Mouse (Mus musculus) gastrocnemius, postnatal 25 days (tissue): Measurements from ENCODE around the gene Nt5dc1. TPM values are rescaled to one million over a fixed set of nuclear protein-coding genes. Genes with fewer than 3 reads are reported as not detected.
"Not testable (repeated sequence)": the region's sequence is repeated elsewhere in the genome, so short reads cannot be mapped to it uniquely, and the experiment has no call there.

Source experiments
- DNase-seq: peaks from one replicate; pipeline ENCODE4 v3.0.0; 2022
- total RNA-seq, 2 experiments: library from RNA; stranded (reverse); gene quantifications; 1 replicate in 1 of 2; 2 replicates in 1 of 2; pipeline ENCODE4 v1.2.3; 2021

Gene Nt5dc1
- total RNA-seq, 2 experiments from 2014 or later = 3.4 to 5.2 TPM

- no peak for DNase-seq
Measured at GRCm38 (mm10) chr10:34312536-34312935, 105.8 kb downstream of the Nt5dc1 start.

- DNase-seq = no peak
Measured at GRCm38 (mm10) chr10:34309915-34310685, 108.3 kb downstream of the Nt5dc1 start.

GRCm38 (mm10) chr10:34307070-34307469 is 111.3 kb downstream of the Nt5dc1 start:
- no peak for DNase-seq

DNA sequence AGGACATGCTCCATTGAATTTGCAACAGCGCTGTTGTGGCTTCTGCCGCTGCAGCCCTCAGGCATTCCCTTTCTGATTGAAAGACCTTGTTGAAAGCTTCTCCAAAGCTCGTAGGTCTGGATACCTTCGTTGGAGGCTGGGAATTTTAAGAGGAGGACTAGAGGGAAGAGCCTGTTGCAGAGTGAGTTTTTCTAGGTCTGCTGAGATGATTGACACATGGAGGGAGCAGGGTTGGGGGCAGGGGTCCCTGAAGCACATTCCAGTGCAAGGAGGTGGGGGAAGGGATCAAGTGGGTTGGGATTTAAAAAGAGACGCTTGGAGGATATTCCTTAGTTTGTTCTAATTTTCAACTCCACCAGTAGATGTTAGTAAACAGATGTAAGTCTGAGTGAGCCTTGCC is 118.0 kb downstream of the Nt5dc1 start:
- DNase-seq = no peak

DNA sequence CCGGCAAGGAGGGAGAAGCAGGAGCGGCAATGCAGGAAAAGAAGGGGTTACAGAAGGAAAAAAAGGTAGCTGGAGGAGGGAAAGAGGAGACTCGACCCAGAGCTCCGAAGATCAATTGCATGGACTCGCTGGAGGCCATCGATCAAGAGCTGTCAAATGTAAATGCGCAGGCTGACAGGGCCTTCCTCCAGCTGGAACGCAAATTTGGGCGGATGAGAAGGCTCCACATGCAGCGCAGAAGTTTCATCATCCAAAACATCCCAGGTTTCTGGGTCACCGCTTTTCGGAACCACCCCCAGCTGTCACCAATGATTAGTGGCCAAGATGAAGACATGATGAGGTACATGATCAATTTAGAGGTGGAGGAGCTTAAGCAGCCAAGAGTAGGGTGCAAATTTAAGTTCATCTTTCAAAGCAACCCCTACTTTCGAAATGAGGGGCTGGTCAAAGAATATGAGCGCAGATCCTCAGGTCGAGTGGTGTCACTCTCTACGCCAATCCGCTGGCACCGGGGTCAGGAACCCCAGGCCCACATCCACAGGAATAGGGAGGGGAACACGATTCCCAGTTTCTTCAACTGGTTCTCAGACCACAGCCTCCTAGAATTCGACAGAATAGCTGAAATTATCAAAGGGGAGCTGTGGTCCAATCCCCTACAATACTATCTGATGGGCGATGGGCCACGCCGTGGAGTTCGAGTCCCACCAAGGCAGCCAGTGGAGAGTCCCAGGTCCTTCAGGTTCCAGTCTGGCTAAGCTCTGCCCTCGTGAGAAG is 120.2 kb downstream of the Nt5dc1 start:
- peak; percentile 26 for DNase-seq

- peak; percentile 85 for DNase-seq
Measured at GRCm38 (mm10) chr10:34297299-34297979, 120.9 kb downstream of the Nt5dc1 start, which contains the start of gene Tspyl4. TSS of gene Tspyl4 (plus strand) at chr10:34297442.

DNA sequence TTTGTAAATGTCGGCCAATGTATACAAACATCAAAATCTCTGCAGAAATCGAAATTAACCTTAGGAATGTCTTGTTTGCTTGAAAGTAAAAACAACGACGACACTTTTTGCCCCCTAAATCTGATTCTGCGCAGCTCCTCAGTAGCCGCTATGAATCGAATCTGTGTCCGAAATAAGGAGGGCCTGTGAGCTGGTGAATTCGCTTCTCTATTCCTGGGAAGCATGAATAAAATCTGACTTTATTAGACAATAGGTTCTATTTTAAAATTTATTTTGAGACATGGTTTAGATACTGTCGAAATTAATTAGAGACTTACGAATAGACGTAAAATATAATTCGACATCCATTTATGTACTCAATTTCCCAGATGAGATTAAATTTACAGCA is 121.4 kb downstream of the Nt5dc1 start:
- no peak for DNase-seq

- DNase-seq = peak; percentile 43
Measured at GRCm38 (mm10) chr10:34282420-34283238, 135.7 kb downstream of the Nt5dc1 start.

DNA sequence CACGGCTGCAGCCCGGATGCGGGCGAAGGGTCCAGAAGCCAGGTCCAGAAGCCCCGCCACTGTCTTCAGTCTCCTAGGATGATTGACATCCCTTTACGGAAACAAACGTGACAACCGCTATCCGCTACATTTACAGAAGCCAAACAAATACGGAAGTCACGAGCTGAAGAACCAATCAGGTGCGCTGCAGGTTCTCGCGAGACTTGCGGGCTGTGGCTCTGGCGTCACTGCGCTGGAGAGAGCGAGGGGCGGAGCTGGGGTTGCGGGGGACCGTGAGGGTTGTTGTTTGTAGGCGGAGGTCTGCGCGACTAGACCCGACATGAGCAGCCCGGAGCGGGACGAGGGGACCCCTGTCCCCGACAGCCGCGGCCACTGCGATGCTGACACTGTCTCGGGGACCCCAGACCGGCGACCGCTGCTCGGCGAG is 136.4 kb downstream of the Nt5dc1 start, which contains the start of gene Tspyl1:
TSS of gene Tspyl1 (plus strand) at position 229 of the 427 bp plus-strand sequence.
- DNase-seq = peak; percentile 95

DNA sequence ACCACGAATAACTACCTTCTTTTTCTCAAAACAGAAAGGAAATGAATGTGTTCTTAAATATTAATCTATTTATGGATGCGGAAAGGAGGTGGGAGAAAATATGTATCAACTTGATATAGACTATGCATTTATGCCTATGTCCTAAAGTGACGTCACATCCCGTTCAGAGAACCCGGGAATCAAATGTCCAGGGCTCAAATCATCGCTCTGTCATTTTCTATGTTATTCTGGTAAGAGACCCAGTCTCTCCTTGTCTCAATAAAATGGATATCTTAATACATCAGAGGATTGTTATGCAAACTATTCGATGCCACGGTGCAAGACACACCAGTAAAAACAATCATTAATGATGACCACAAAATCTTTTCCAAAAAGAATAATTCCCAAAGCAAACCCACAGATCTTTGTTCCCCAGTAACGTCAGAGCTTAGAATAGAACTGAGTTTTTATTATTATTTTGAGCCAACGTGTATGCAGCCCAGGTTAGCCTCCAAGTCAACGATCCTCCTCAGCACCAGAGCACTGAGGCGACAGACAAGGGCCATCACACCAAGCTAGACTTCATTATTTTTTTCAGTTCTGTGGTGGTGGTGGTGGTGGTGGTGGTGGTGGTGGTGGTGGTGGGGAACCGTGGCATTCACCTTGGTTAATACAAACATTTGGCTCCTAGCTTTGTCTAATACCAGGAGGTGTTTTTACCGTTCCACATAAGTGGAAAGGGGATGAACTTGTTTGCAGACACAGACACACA is 137.0 kb downstream of the Nt5dc1 start:
- DNase-seq = no peak

- DNase-seq = no peak
Measured at GRCm38 (mm10) chr10:34280591-34281175, 137.7 kb downstream of the Nt5dc1 start.

- DNase-seq = no peak
Measured at GRCm38 (mm10) chr10:34271681-34272080, 146.7 kb downstream of the Nt5dc1 start.

DNA sequence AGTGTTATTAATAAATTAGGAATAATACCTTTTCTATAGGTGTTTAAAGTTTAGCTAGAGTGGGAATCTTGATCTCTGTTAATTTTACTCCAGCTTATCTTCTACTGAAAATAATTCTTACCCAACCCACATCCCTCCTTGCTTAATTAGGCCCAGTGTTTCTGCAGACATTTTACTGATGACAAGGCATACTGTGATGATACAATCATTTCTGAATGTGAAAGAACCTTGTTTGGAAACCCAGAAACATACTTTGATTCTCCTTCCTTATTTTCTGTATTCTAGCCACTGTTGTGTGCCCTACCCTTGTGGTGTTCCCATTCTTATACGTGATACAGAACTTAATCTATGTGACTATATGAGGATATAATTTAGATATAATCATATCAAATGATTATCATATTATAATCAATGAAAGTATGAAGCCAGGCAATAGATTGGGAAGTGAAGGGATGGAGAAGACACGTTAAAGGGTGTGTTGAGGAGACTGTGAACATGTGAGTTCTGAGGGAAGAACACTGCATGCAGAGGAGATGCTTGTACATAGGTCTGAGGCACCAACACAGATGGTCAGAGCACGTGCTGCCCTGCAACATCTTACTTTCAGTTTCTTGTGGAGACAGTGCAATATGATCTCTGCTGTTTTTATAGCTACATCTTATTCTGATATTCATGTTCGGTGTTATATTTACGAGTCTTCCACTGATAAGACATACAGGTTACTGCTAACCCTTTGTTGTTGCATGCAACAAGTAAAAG is 150.9 kb downstream of the Nt5dc1 start:
- DNase-seq = no peak

GRCm38 (mm10) chr10:34265106-34265505 is 153.2 kb downstream of the Nt5dc1 start:
- no peak for DNase-seq

- DNase-seq = not testable (repeated sequence)
Measured at GRCm38 (mm10) chr10:34252833-34253232, 165.5 kb downstream of the Nt5dc1 start.

GRCm38 (mm10) chr10:34249594-34249993 is 168.8 kb downstream of the Nt5dc1 start:
- DNase-seq = no peak

GRCm38 (mm10) chr10:34247757-34248156 is 170.6 kb downstream of the Nt5dc1 start:
- DNase-seq = no peak

GRCm38 (mm10) chr10:34246106-34246505 is 172.2 kb downstream of the Nt5dc1 start:
- DNase-seq = no peak

- no peak for DNase-seq
Measured at GRCm38 (mm10) chr10:34244745-34245144, 173.6 kb downstream of the Nt5dc1 start.

DNA sequence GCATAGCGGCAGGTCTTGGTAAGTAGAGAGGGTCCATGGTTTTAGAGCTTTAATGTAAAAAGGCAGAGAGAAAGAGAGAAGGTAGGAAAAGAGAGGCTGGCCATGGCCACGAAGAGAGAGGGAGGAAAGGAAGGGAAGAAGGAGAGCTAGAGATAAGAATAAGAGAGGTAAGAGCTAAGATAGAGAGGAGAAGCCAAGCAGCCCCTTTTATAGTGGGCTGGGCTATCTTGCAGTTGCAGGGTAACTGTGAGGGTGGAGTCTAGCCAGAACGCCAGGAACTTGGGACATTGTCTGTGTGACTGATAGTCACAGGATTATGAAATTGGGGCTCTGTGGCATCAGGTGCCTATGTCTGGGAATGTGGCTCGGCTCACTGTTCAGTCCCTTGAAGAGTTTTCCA is 179.8 kb downstream of the Nt5dc1 start:
- no peak for DNase-seq
